19 mouse cellular contexts compared by ENCODE assay signal in the genomic region with DNA sequence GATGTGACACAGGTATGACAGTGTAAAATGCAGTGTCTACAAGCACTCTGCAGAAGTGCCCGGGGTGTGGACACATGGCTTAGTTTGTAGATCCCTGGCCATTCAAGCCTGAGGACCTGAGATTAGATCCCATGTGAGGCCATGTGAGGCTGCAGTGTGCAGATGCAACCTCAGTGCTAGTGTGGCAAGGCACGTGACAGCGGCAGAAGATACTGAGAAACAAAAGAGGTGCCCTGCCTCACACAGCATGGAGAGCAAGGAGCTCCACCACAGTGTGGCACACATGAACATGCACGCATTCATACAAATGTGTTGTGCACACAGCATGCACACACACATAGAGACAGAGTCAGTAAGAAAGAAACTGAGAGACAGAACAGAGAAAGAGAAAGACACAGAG. TPM values are rescaled to one million over a fixed set of nuclear protein-coding genes. Genes with fewer than 3 reads are reported as not detected.
"Had no signal": no experiment of that assay in that cellular context is flagged by ENCODE, and none has a peak within 500 bp of the region (broad histone marks: within the 10 kb centered on the region; RNA-seq: fewer than 3 reads in every experiment).

No protein-coding gene starts in this region.

RNA-seq across cellular contexts. Expression of a gene that starts 12.2 kb away (rescaled TPM):
- total RNA-seq: gastrocnemius, postnatal 14 days; heart, adult 18-20 months; heart, postnatal 4 days; layer of hippocampus, adult 8-10 months; layer of hippocampus, postnatal 14 days; layer of hippocampus, postnatal 36 days; left cerebral cortex, adult 18-20 months; left cerebral cortex, adult 8-10 months; left cerebral cortex, postnatal 10 days had no signal
- polyA plus RNA-seq: heart, embryonic 10.5 days; heart, embryonic 12.5 days; heart, embryonic 16.5 days; hindbrain, embryonic 10.5 days; hindbrain, embryonic 16.5 days; intestine, embryonic 14.5 days; kidney, postnatal 0 days; limb, embryonic 11.5 days; limb, embryonic 13.5 days; limb, embryonic 15.5 days had no signal
